Comparison of ENCODE assay signal across 34 mouse cellular contexts in the genomic region with DNA sequence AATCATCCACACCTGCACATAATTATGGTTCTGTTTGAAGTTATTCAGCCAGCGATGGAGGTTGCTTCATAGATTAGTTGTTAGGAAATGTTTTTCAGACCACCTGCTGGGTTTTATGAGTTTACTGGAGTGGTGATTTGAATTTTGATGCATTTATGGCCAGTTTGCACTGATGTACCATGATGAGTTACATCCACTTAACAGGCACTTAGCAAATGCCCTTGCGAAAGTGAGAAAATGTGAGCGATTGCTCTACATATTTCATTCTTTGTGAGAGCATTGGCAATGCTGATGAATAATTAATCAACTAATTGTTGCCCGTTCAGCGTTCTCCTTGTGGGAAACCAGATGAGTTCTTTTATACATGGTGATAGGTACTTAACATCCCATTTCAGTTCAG.
A peak's percentile ranks its signal among the peaks of the same experiment; 100 is the strongest.
DNase-seq lines count a peak whose midpoint lies in the region; ATAC-seq and TF ChIP-seq lines count a peak whose summit lies in the region.
"Had no signal": no experiment of that assay in that cellular context is flagged by ENCODE, and none has a peak within 500 bp of the region (broad histone marks: within the 10 kb centered on the region; RNA-seq: fewer than 3 reads in every experiment).

No protein-coding gene starts in this region.

- H3K9ac ChIP-seq in forebrain, embryonic 14.5 days (ENCODE audit: low read length): no peak overlapping the region
- no peak overlapping the region for H3K9ac ChIP-seq in forebrain, postnatal 0 days
- no peak overlapping the region for H3K9ac ChIP-seq in neural tube, embryonic 12.5 days
- no peak overlapping the region for H3K9ac ChIP-seq in neural tube, embryonic 14.5 days (replicated peaks; ENCODE audit: low read depth, low read length)
- no peak overlapping the region for H3K9ac ChIP-seq in intestine, embryonic 15.5 days
- H3K9ac ChIP-seq: embryonic facial prominence, embryonic 15.5 days; hindbrain, embryonic 12.5 days; limb, embryonic 15.5 days; liver, embryonic 14.5 days had no signal

- no peaks in the 10 kb centered on the region for H3K4me1 ChIP-seq in forebrain, embryonic 14.5 days (ENCODE audit: control insufficient read depth, insufficient read depth, low read length)
- no peaks in the 10 kb centered on the region for H3K4me1 ChIP-seq in forebrain, postnatal 0 days (ENCODE audit: insufficient read depth)
- H3K4me1 ChIP-seq in neural tube, embryonic 12.5 days: no peaks in the 10 kb centered on the region
- H3K4me1 ChIP-seq in neural tube, embryonic 14.5 days (ENCODE audit: control insufficient read depth, insufficient read depth, low read length): no peaks in the 10 kb centered on the region
- no peaks in the 10 kb centered on the region for H3K4me1 ChIP-seq in intestine, embryonic 15.5 days (replicated peaks)
- H3K4me1 ChIP-seq: embryonic facial prominence, embryonic 10.5 days; embryonic facial prominence, embryonic 15.5 days; hindbrain, embryonic 12.5 days; limb, embryonic 15.5 days had no signal

- H3K9me3 ChIP-seq in forebrain, embryonic 14.5 days (replicated peaks; ENCODE audit: control insufficient read depth, low read length): no peaks in the 10 kb centered on the region
- H3K9me3 ChIP-seq in forebrain, postnatal 0 days (ENCODE audit: low read length): no peaks in the 10 kb centered on the region
- H3K9me3 ChIP-seq in neural tube, embryonic 12.5 days: no peaks in the 10 kb centered on the region
- no peaks in the 10 kb centered on the region for H3K9me3 ChIP-seq in neural tube, embryonic 14.5 days (ENCODE audit: control insufficient read depth, low read length)
- no peaks in the 10 kb centered on the region for H3K9me3 ChIP-seq in intestine, embryonic 15.5 days
- H3K9me3 ChIP-seq: embryonic facial prominence, embryonic 10.5 days; embryonic facial prominence, embryonic 15.5 days; hindbrain, embryonic 12.5 days; limb, embryonic 10.5 days; limb, embryonic 15.5 days had no signal

- peak; percentile 55 for ATAC-seq in forebrain, embryonic 14.5 days
- ATAC-seq in forebrain, postnatal 0 days: no peak
- peak; percentile 29; the same call in 1 of the 2 replicates for ATAC-seq in neural tube, embryonic 12.5 days (ENCODE audit: low FRiP score, low read depth)
- ATAC-seq in neural tube, embryonic 14.5 days (ENCODE audit: low read depth): peak; percentile 34; the same call in 1 of the 2 replicates
- ATAC-seq in intestine, embryonic 15.5 days: no peak
- ATAC-seq: CD4-positive, CD25-positive, alpha-beta regulatory T cell, adult 4 months; hindbrain, postnatal 0 days; intestine, postnatal 0 days had no signal

- H3K4me3 ChIP-seq in forebrain, embryonic 14.5 days (ENCODE audit: low read depth, low read length): no peak overlapping the region
- no peak overlapping the region for H3K4me3 ChIP-seq in forebrain, postnatal 0 days (ENCODE audit: low read depth, low read length)
- H3K4me3 ChIP-seq in neural tube, embryonic 12.5 days: no peak overlapping the region
- no peak overlapping the region for H3K4me3 ChIP-seq in neural tube, embryonic 14.5 days (ENCODE audit: low read depth, low read length)
- no peak overlapping the region for H3K4me3 ChIP-seq in intestine, embryonic 15.5 days (replicated peaks)
- H3K4me3 ChIP-seq: embryonic facial prominence, embryonic 10.5 days; embryonic facial prominence, embryonic 15.5 days; gastrocnemius, adult 2 months; hindbrain, embryonic 12.5 days; limb, embryonic 10.5 days; limb, embryonic 15.5 days had no signal

- 52% methylated on average over 5 of the region's 5 CpGs for WGBS in forebrain, embryonic 14.5 days
- 39% methylated on average over 5 of the region's 5 CpGs for WGBS in forebrain, postnatal 0 days
- WGBS in neural tube, embryonic 12.5 days: 47% methylated on average over 5 of the region's 5 CpGs
- 28% methylated on average over 5 of the region's 5 CpGs for WGBS in neural tube, embryonic 14.5 days
- WGBS in intestine, embryonic 15.5 days: 83% methylated on average over 5 of the region's 5 CpGs

- H3K36me3 ChIP-seq in forebrain, embryonic 14.5 days (ENCODE audit: control insufficient read depth, insufficient read depth, low read length): no peaks in the 10 kb centered on the region
- no peaks in the 10 kb centered on the region for H3K36me3 ChIP-seq in forebrain, postnatal 0 days (ENCODE audit: insufficient read depth)
- H3K36me3 ChIP-seq in neural tube, embryonic 12.5 days: no peaks in the 10 kb centered on the region
- H3K36me3 ChIP-seq in neural tube, embryonic 14.5 days (ENCODE audit: control insufficient read depth, insufficient read depth, low read length): no peaks in the 10 kb centered on the region
- no peaks in the 10 kb centered on the region for H3K36me3 ChIP-seq in intestine, embryonic 15.5 days
- H3K36me3 ChIP-seq: embryonic facial prominence, embryonic 10.5 days; embryonic facial prominence, embryonic 15.5 days; hindbrain, embryonic 12.5 days; limb, embryonic 10.5 days; limb, embryonic 15.5 days had no signal

- no peak for TF ChIP-seq CTCF in forebrain, postnatal 0 days (IDR thresholded peaks at IDR 0.05; ENCODE audit: low read depth)

- DNase-seq in forebrain, embryonic 14.5 days (ENCODE audit: low spot score): peak; percentile 37
- DNase-seq in forebrain, postnatal 0 days: no peak
- no peak for DNase-seq in neural tube, embryonic 10.5 days (ENCODE audit: extremely low spot score, low spot score)
- DNase-seq in cerebellum, postnatal 36 days: no peak
- DNase-seq: adrenal gland, postnatal 25 days; cerebellum, adult 18-20 months; cerebellum, postnatal 10 days; gastrocnemius, adult 2 months; gastrocnemius, postnatal 36 days; heart, adult 18-20 months; heart, postnatal 36 days; kidney, adult 9 months; kidney, postnatal 14 days; layer of hippocampus, adult 9-11 months; lung, adult 2 months; lung, postnatal 10 days; right cerebral cortex, adult 18-20 months; thymus, adult 18-20 months; thymus, postnatal 36 days had no signal

- H3K4me2 ChIP-seq in forebrain, embryonic 14.5 days (ENCODE audit: low read length): no peak overlapping the region
- H3K4me2 ChIP-seq in forebrain, postnatal 0 days (ENCODE audit: low read depth): no peak overlapping the region
- no peak overlapping the region for H3K4me2 ChIP-seq in neural tube, embryonic 12.5 days (replicated peaks)
- no peak overlapping the region for H3K4me2 ChIP-seq in neural tube, embryonic 14.5 days (ENCODE audit: low read depth, low read length)
- H3K4me2 ChIP-seq in intestine, embryonic 15.5 days (replicated peaks): no peak overlapping the region
- H3K4me2 ChIP-seq: embryonic facial prominence, embryonic 15.5 days; heart, embryonic 11.5 days; hindbrain, embryonic 12.5 days; limb, embryonic 15.5 days had no signal

- no peak overlapping the region for H3K27ac ChIP-seq in forebrain, embryonic 14.5 days (ENCODE audit: low read depth, low read length)
- no peak overlapping the region for H3K27ac ChIP-seq in forebrain, postnatal 0 days (ENCODE audit: low read depth, low read length)
- no peak overlapping the region for H3K27ac ChIP-seq in neural tube, embryonic 12.5 days
- H3K27ac ChIP-seq in neural tube, embryonic 14.5 days (ENCODE audit: low read depth, low read length): no peak overlapping the region
- H3K27ac ChIP-seq in intestine, embryonic 15.5 days: no peak overlapping the region
- H3K27ac ChIP-seq: embryonic facial prominence, embryonic 10.5 days; embryonic facial prominence, embryonic 15.5 days; gastrocnemius, adult 2 months; hindbrain, embryonic 12.5 days; hindbrain, postnatal 0 days; limb, embryonic 10.5 days; limb, embryonic 15.5 days; liver, embryonic 14.5 days; macrophage; stomach, postnatal 0 days had no signal

- no peaks in the 10 kb centered on the region for H3K27me3 ChIP-seq in forebrain, embryonic 14.5 days (replicated peaks; ENCODE audit: control insufficient read depth, insufficient read depth, low read length)
- no peaks in the 10 kb centered on the region for H3K27me3 ChIP-seq in forebrain, postnatal 0 days (ENCODE audit: insufficient read depth, low read length)
- H3K27me3 ChIP-seq in neural tube, embryonic 12.5 days (replicated peaks): no peaks in the 10 kb centered on the region
- no peaks in the 10 kb centered on the region for H3K27me3 ChIP-seq in neural tube, embryonic 14.5 days (ENCODE audit: control insufficient read depth, insufficient read depth, low read length)
- no peaks in the 10 kb centered on the region for H3K27me3 ChIP-seq in intestine, embryonic 15.5 days (replicated peaks)
- H3K27me3 ChIP-seq: embryonic facial prominence, embryonic 15.5 days; hindbrain, embryonic 12.5 days; limb, embryonic 15.5 days had no signal

Comparison
In these comparisons a context has a peak if more than half of its experiments do, and no peak if none do; other contexts are left out.
1. ATAC-seq: peak in forebrain, embryonic 14.5 days (single experiment), neural tube, embryonic 12.5 days (single experiment) and neural tube, embryonic 14.5 days (single experiment); none in forebrain, postnatal 0 days (single experiment) and intestine, embryonic 15.5 days (single experiment).